Mouse (Mus musculus): ENCODE measurements around the gene Napsa.

- TF ChIP-seq CTCF (IDR thresholded peaks at IDR 0.05; ENCODE audit: insufficient read depth, low read depth, low read length) (no peak), POLR2A (IDR thresholded peaks at IDR 0.05; ENCODE audit: insufficient read depth, low read depth, low read length) (no peak)
Observed at GRCm38 (mm10) chr7:44596996-44597538, 24.9 kb downstream of the Napsa start.
